Mouse (Mus musculus) bone marrow, adult 2 months (tissue): ENCODE results near the gene Dclk1.

Experiments used
- CTCF ChIP-seq: fragments of 200-500 bp; IDR thresholded peaks from 2 replicates; pipeline ENCODE4 v1.5.1; 2011; ENCODE audit warnings: low read length, control low read depth; ENCODE audit not compliant: control insufficient read depth, insufficient read depth
- POLR2A ChIP-seq: fragments of 200-500 bp; IDR thresholded peaks from 2 replicates; pipeline ENCODE4 v1.6.1; 2011; ENCODE audit warnings: low read depth, mild to moderate bottlenecking, control low read depth, low read length, borderline replicate concordance; ENCODE audit not compliant: control insufficient read depth

DNA sequence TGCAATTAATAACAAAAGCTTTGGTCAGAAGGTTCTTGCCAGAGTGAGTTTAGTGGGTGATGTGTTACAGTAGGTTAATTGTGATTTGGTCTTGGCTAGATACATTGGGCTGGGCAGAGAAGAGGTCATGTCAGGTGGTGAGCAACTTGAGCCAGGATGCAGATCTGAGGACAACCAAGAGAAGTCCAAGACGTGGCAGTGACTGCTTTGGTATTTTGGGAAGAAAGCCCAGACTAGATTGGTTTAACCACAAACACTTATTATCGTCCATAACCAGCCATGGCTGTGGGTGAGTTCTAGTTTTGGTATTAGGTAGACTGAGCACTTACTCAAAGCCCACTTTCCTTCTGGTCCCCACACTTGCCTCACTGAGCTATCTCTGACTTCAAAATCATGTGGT lies 287.2 kb downstream of the Dclk1 start:
- TF ChIP-seq POLR2A (no peak), CTCF (no peak)
